Mouse (Mus musculus) layer of hippocampus, adult 8-10 months (tissue): ENCODE data around the gene Fkbp11. TPM values are rescaled to one million over a fixed set of nuclear protein-coding genes. Genes with fewer than 3 reads are reported as not detected.

Experiments
- DNase-seq, 2 experiments: peaks; one replicate each; pipeline ENCODE4 v3.0.0; 2022; ENCODE audit warnings: low spot score in 2 of 2
- total RNA-seq, 4 experiments: library from RNA; stranded (reverse); gene quantifications; 2 replicates each; pipeline ENCODE4 v1.2.4; 2022

Fkbp11 gene
- total RNA-seq, 4 experiments from 2014 or later, result 1.2 to 2.3 (median 1.5) TPM

- DNase-seq, result peak in 1 of 2 experiments; percentile 31
Measured at GRCm38 (mm10) chr15:98740219-98740618, 12.2 kb upstream of the Fkbp11 start.

- no peak for DNase-seq
Measured at GRCm38 (mm10) chr15:98738796-98739195, 10.8 kb upstream of the Fkbp11 start.

- peak in 1 of 2 experiments; percentile 41 for DNase-seq
Measured at GRCm38 (mm10) chr15:98737881-98738280, 9.9 kb upstream of the Fkbp11 start.

- DNase-seq, result no peak
Measured at GRCm38 (mm10) chr15:98736521-98736920, 8.5 kb upstream of the Fkbp11 start.

- DNase-seq, result no peak
Measured at GRCm38 (mm10) chr15:98733976-98734566, 6.1 kb upstream of the Fkbp11 start.

- no peak for DNase-seq
Measured at GRCm38 (mm10) chr15:98733370-98733769, 5.4 kb upstream of the Fkbp11 start.

- no peak for DNase-seq
Measured at GRCm38 (mm10) chr15:98732006-98732531, 4.1 kb upstream of the Fkbp11 start.

- no peak for DNase-seq
Measured at GRCm38 (mm10) chr15:98730790-98731189, 2.8 kb upstream of the Fkbp11 start.

GRCm38 (mm10) chr15:98729791-98730545 is 2.0 kb upstream of the Fkbp11 start:
- no peak for DNase-seq

GRCm38 (mm10) chr15:98728366-98728765 is 368 bp upstream of the Fkbp11 start:
- no peak for DNase-seq

- no peak for DNase-seq
Measured at GRCm38 (mm10) chr15:98726746-98727145, 1.3 kb downstream of the Fkbp11 start.

- DNase-seq, result no peak
Measured at GRCm38 (mm10) chr15:98726079-98726478, 1.9 kb downstream of the Fkbp11 start.

GRCm38 (mm10) chr15:98724441-98724840 is 3.6 kb downstream of the Fkbp11 start:
- no peak for DNase-seq

- DNase-seq, result no peak
Measured at GRCm38 (mm10) chr15:98722854-98723253, 5.1 kb downstream of the Fkbp11 start.

- no peak for DNase-seq
Measured at GRCm38 (mm10) chr15:98722191-98722590, 5.8 kb downstream of the Fkbp11 start.

GRCm38 (mm10) chr15:98717301-98717700 is 10.7 kb downstream of the Fkbp11 start:
- DNase-seq, result no peak

GRCm38 (mm10) chr15:98714230-98714652 is 13.8 kb downstream of the Fkbp11 start:
- DNase-seq, result no peak

GRCm38 (mm10) chr15:98710442-98710841 is 17.6 kb downstream of the Fkbp11 start:
- DNase-seq, result peak in 1 of 2 experiments; percentile 60

GRCm38 (mm10) chr15:98707766-98708372 is 20.1 kb downstream of the Fkbp11 start, which contains the start of gene Ccdc65:
Ccdc65 (plus strand) TSS chr15:98708207.
- DNase-seq, result peak; percentile 82 to 91

- DNase-seq, result no peak
Measured at GRCm38 (mm10) chr15:98704312-98704711, 23.7 kb downstream of the Fkbp11 start.

GRCm38 (mm10) chr15:98699190-98700105 is 28.6 kb downstream of the Fkbp11 start:
- DNase-seq, result peak; percentile 76 to 89
